Mouse (Mus musculus): Measurements from ENCODE around the gene Trappc6a. TPM values are rescaled to one million over a fixed set of nuclear protein-coding genes. Genes with fewer than 3 reads are reported as not detected.

The Trappc6a gene
- total RNA-seq, 2 experiments from 2014 or later: 45.8 to 46.8 TPM

DNA sequence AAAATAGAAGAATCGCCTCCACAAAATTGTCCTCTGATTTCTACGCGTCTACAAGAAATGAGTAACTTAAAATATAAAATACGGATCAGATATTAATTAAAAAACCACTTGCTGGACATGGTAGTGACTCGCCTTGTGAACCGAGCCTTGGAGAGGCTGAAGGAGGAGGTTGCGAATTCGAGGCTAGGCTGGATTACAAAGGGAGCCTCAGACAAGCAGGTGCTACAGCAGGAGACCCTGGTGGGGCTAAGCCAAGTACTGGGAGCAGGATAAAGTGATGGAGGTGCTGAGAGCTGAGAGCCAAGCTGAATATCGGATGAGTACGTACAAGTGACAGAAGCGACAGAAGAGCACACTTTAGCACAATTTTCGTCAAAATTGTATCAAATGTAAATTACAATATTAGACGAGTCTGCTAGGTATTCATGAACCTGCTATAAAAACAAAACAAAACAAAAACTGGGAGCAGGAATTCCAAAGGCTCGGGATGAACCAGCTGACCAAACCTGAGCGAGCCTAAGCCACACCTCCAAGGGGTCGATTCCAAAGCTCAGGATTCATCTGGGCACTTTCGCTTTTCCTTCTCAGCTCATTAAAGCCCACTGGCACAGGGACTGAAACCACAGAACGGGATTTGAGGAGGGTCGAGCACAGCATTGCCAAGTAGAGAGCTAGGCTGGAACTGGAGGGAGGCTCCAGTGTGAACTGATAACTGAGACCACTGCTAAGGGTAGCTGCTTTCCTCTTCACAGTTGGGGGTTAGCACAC, 54.6 kb downstream of the Trappc6a start, which contains the start of gene Ppp1r37:
TSS of gene Ppp1r37 (minus strand) at position 434 of the 768 bp plus-strand sequence.
- DNase-seq: peak; percentile 46

DNA sequence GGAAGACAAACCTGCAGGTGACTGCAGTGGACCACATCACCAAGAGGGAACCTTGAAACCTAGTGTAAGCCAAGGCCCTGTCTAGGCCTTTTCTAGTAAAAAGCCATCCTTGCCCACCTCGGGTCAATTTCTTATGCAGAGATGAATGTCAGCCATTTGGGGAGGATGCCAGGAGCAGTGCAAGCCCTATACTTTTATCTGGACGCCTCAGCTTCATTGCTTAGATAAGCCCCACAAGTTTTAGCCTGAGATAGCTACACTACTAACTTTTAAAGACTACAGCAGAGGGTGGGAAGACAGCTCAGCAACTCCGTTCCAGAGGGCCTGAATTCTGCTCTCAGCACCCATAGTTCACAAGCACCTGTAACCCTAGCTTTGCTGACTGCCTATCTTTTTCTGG, 55.7 kb downstream of the Trappc6a start:
- no peak for DNase-seq

DNA sequence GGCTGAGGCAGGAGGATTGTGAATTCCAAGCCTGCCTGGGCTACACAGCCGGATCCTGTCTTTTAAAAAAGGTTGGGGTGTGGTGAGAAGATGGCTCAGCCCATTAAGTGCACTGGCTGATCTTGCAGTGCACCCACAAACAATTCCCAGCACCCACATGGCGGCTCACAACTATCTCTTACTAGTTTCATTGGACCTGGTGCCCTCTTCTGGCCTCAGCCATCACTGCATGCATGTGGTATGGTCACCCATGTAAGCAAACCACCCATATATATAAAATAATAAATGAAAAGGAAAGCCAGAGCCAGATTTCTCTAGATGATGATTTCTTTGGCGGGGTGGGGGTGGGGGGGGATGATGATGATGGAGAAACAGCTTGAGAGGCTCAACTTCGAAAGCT, 56.3 kb downstream of the Trappc6a start:
- no peak for DNase-seq

Other genes starting within 250 kb of the Trappc6a start
- gene Vasp, start 236.6 kb upstream of the Trappc6a start, total RNA-seq (2021): 100 to 1,000 TPM; 117 to 119 TPM
- gene Ppm1n, start 228.3 kb upstream of the Trappc6a start, total RNA-seq (2021): under 1 TPM in 1 of 2 experiments, not detected in 1; 0.26 TPM
- gene Rtn2, start 225.8 kb upstream of the Trappc6a start, total RNA-seq (2021): 10 to 100 TPM; 30.2 to 32.3 TPM
- gene Fosb, start 198.3 kb upstream of the Trappc6a start, total RNA-seq (2021): under 1 TPM; 0.52 to 0.86 TPM
- 10 to 100 TPM; 42.4 to 43.5 TPM for gene Ercc1, start 163.6 kb upstream of the Trappc6a start, total RNA-seq (2021)
- gene Cd3eap, start 148.9 kb upstream of the Trappc6a start, total RNA-seq (2021): 1 to 10 TPM; 9.0 to 9.5 TPM
- 10 to 100 TPM; 39.0 to 47.2 TPM for gene Ppp1r13l, start 148.6 kb upstream of the Trappc6a start, total RNA-seq (2021)
- gene Ercc2, start 126.4 kb upstream of the Trappc6a start, total RNA-seq (2021): 10 to 100 TPM; 13.8 to 18.6 TPM
- under 1 TPM; 0.33 to 0.36 TPM for gene Klc3, start 104.3 kb upstream of the Trappc6a start, total RNA-seq (2021)
- 1,000 to 10,000 TPM; 2,784 to 3,078 TPM for gene Ckm, start 103.6 kb upstream of the Trappc6a start, total RNA-seq (2021)
- gene Mark4, start 49.6 kb upstream of the Trappc6a start, total RNA-seq (2021): 10 to 100 TPM; 28.8 to 30.3 TPM
- gene Exoc3l2, start 45.1 kb upstream of the Trappc6a start, total RNA-seq (2021): 1 to 10 TPM in 1 of 2 experiments, under 1 TPM in 1; 0.93 to 1.1 TPM
- 1 to 10 TPM; 2.0 to 2.5 TPM for gene Bloc1s3, start within 50 bp of the Trappc6a start, total RNA-seq (2021)
- not detected for gene Nkpd1, start 9.4 kb downstream of the Trappc6a start, total RNA-seq (2021)
- 10 to 100 TPM; 45.4 to 45.6 TPM for gene Ppp1r37, start 54.7 kb downstream of the Trappc6a start, total RNA-seq (2021)
- gene Zfp296, start 68.9 kb downstream of the Trappc6a start, total RNA-seq (2021): under 1 TPM in 1 of 2 experiments, not detected in 1; 0.17 TPM
- 10 to 100 TPM; 55.3 to 61.1 TPM for gene Gemin7, start 69.2 kb downstream of the Trappc6a start, total RNA-seq (2021)
- gene Clasrp, start 96.1 kb downstream of the Trappc6a start, total RNA-seq (2021): 10 to 100 TPM; 33.0 to 33.7 TPM
- gene Relb, start 121.0 kb downstream of the Trappc6a start, total RNA-seq (2021): 1 to 10 TPM; 8.1 to 9.1 TPM
- gene Clptm1, start 156.6 kb downstream of the Trappc6a start, total RNA-seq (2021): 10 to 100 TPM; 98.0 to 99.1 TPM
- gene Apoc2, start 169.5 kb downstream of the Trappc6a start, total RNA-seq (2021): under 1 TPM in 1 of 2 experiments, not detected in 1; 0.52 TPM
- not detected for gene Gm44805, start 173.0 kb downstream of the Trappc6a start, total RNA-seq (2021)
- not detected for gene Apoc4, start 173.1 kb downstream of the Trappc6a start, total RNA-seq (2021)
- gene Apoc1, start 184.3 kb downstream of the Trappc6a start, total RNA-seq (2021): 1 to 10 TPM; 1.9 to 3.0 TPM
- gene Apoe, start 190.8 kb downstream of the Trappc6a start, total RNA-seq (2021): 100 to 1,000 TPM; 198 to 213 TPM
- gene Tomm40, start 207.0 kb downstream of the Trappc6a start, total RNA-seq (2021): 100 to 1,000 TPM; 147 to 153 TPM
- 10 to 100 TPM; 41.7 to 45.4 TPM for gene Nectin2, start 242.1 kb downstream of the Trappc6a start, total RNA-seq (2021)

Measured in heart, postnatal 4 days (tissue).